Mouse (Mus musculus) forebrain, postnatal 0 days (tissue): ENCODE measurements at regions not wholly inside any gene's neighbourhood (a gene's known extent, or its start where the extent isn't known, plus 50 kb on each side); places are given as distances from the start of the nearest gene placed in this dataset.
A peak's percentile ranks its signal among the peaks of the same experiment; 100 is the strongest.

Source experiments
- ATAC-seq: fragments of 200-750 bp; cut with Nextera tagmentation; 2 replicates; pipeline ENCODE4 v1.8.0; 2017; ENCODE audit warnings: mild to moderate bottlenecking, moderate library complexity
- DNase-seq: peaks from one replicate; pipeline ENCODE4 v3.0.0-alpha.2; 2015
- H3K27ac ChIP-seq: fragments of 300-500 bp; sonication (generic); 2 replicates; pipeline ENCODE4 v1.5.1; 2014; ENCODE audit warnings: low read depth, mild to moderate bottlenecking, antibody characterized with exemption, low read length, moderate library complexity, mixed read lengths
- H3K27me3 ChIP-seq: fragments of 300-500 bp; sonication (generic); 2 replicates; pipeline ENCODE4 v1.6.1; 2014; ENCODE audit warnings: mild to moderate bottlenecking, low read length, mixed read lengths; ENCODE audit not compliant: insufficient read depth
- H3K36me3 ChIP-seq: fragments of 300-500 bp; sonication (generic); 2 replicates; pipeline ENCODE4 v1.6.1; 2014; ENCODE audit warnings: mild to moderate bottlenecking, moderate library complexity; ENCODE audit not compliant: insufficient read depth
- H3K4me1 ChIP-seq: fragments of 300-500 bp; sonication (generic); 2 replicates; pipeline ENCODE4 v1.6.1; 2014; ENCODE audit warnings: antibody characterized with exemption; ENCODE audit not compliant: insufficient read depth
- H3K4me2 ChIP-seq: fragments of 300-500 bp; sonication (generic); 2 replicates; pipeline ENCODE4 v1.6.1; 2014; ENCODE audit warnings: low read depth, mild to moderate bottlenecking, moderate library complexity
- H3K4me3 ChIP-seq: fragments of 300-500 bp; sonication (generic); 2 replicates; pipeline ENCODE4 v1.5.1; 2014; ENCODE audit warnings: low read depth, low read length, mixed read lengths
- H3K9ac ChIP-seq: fragments of 300-500 bp; sonication (generic); 2 replicates; pipeline ENCODE4 v1.6.1; 2014; ENCODE audit warnings: mild to moderate bottlenecking
- H3K9me3 ChIP-seq: fragments of 300-500 bp; sonication (generic); 2 replicates; pipeline ENCODE4 v1.6.1; 2016; ENCODE audit warnings: low read length
- CTCF ChIP-seq: sonication (generic); IDR thresholded peaks from 2 replicates; pipeline ENCODE4 v1.5.1; 2016; ENCODE audit warnings: antibody characterized with exemption, control low read depth, low read depth
- WGBS: fragments of 180-500 bp; shearing (Covaris S2); extraction: QIAGEN DNeasy Blood & Tissue Kit; methylation state at CpG from one replicate; pipeline ENCODE4 v1.1.7; 2014; 5-methylcytosine and 5-hydroxymethylcytosine counted together

GRCm38 (mm10) chr13:44312237-44312636 is 417.0 kb upstream of the Jarid2 start:
- H3K4me2 ChIP-seq = no peak overlapping the region
- H3K36me3 ChIP-seq = no peaks in the 10 kb centered on the region
- H3K4me3 ChIP-seq = no peak overlapping the region
- H3K27me3 ChIP-seq = no peaks in the 10 kb centered on the region
- H3K27ac ChIP-seq = no peak overlapping the region
- TF ChIP-seq CTCF = no peak
- no peaks in the 10 kb centered on the region for H3K4me1 ChIP-seq
- ATAC-seq = 0 out of 2 replicates have a peak, but pooled peaks have one; percentile 14
- no peak overlapping the region for H3K9ac ChIP-seq
- H3K9me3 ChIP-seq = no peaks in the 10 kb centered on the region
- WGBS = 85% methylated on average over 6 of the region's 6 CpGs
- DNase-seq = no peak

GRCm38 (mm10) chr13:44316747-44317446 is 412.4 kb upstream of the Jarid2 start:
- Histone ChIP-seq H3K27me3 (no peaks in the 10 kb centered on the region), H3K4me1 (no peaks in the 10 kb centered on the region), H3K27ac (no peak overlapping the region), H3K9me3 (no peaks in the 10 kb centered on the region), H3K36me3 (no peaks in the 10 kb centered on the region), H3K4me2 (no peak overlapping the region), H3K4me3 (no peak overlapping the region), H3K9ac (no peak overlapping the region)
- TF ChIP-seq CTCF = no peak
- DNase-seq (no peak), ATAC-seq (no peak)
- WGBS = 63% methylated on average over 13 of the region's 13 CpGs

- TF ChIP-seq CTCF = no peak
- no peak overlapping the region for H3K27ac ChIP-seq
- H3K36me3 ChIP-seq = no peaks in the 10 kb centered on the region
- no peak overlapping the region for H3K4me3 ChIP-seq
- H3K4me2 ChIP-seq = no peak overlapping the region
- H3K9me3 ChIP-seq = no peaks in the 10 kb centered on the region
- ATAC-seq (no peak), DNase-seq (no peak)
- no peaks in the 10 kb centered on the region for H3K27me3 ChIP-seq
- 63% methylated on average over 8 of the region's 8 CpGs for WGBS
- no peaks in the 10 kb centered on the region for H3K4me1 ChIP-seq
- H3K9ac ChIP-seq = no peak overlapping the region
Measured at GRCm38 (mm10) chr13:44317596-44317995, 411.7 kb upstream of the Jarid2 start.

GRCm38 (mm10) chr13:44319101-44319500 is 410.2 kb upstream of the Jarid2 start:
- DNase-seq (peak; percentile 64), ATAC-seq (peak; percentile 83)
- Histone ChIP-seq H3K9ac (no peak overlapping the region), H3K4me1 (no peaks in the 10 kb centered on the region), H3K9me3 (no peaks in the 10 kb centered on the region), H3K27me3 (no peaks in the 10 kb centered on the region), H3K4me2 (no peak overlapping the region), H3K36me3 (no peaks in the 10 kb centered on the region), H3K27ac (no peak overlapping the region), H3K4me3 (no peak overlapping the region)
- TF ChIP-seq CTCF = no peak
- 64% methylated on average over 9 of the region's 9 CpGs for WGBS

- no peak overlapping the region for H3K4me3 ChIP-seq
- WGBS = 89% methylated on average over 9 of the region's 9 CpGs
Measured at GRCm38 (mm10) chr13:44319511-44319910, 409.8 kb upstream of the Jarid2 start.

GRCm38 (mm10) chr13:44320311-44320710 is 409.0 kb upstream of the Jarid2 start:
- Histone ChIP-seq H3K36me3 (no peaks in the 10 kb centered on the region), H3K27me3 (no peaks in the 10 kb centered on the region), H3K4me2 (no peak overlapping the region), H3K4me1 (no peaks in the 10 kb centered on the region), H3K4me3 (no peak overlapping the region), H3K27ac (no peak overlapping the region), H3K9me3 (no peaks in the 10 kb centered on the region), H3K9ac (no peak overlapping the region)
- ATAC-seq (no peak), DNase-seq (no peak)
- WGBS = 90% methylated on average over 4 of the region's 4 CpGs
- TF ChIP-seq CTCF = no peak

More at GRCm38 (mm10) chr13:44319511-44319910, 409.8 kb upstream of the Jarid2 start:
- Histone ChIP-seq H3K4me1 (no peaks in the 10 kb centered on the region), H3K36me3 (no peaks in the 10 kb centered on the region), H3K27me3 (no peaks in the 10 kb centered on the region), H3K9me3 (no peaks in the 10 kb centered on the region), H3K4me2 (no peak overlapping the region), H3K27ac (no peak overlapping the region), H3K9ac (no peak overlapping the region)
- DNase-seq (no peak), ATAC-seq (no peak)
- no peak for TF ChIP-seq CTCF

GRCm38 (mm10) chr13:44321009-44321596 is 408.2 kb upstream of the Jarid2 start:
- Histone ChIP-seq H3K9ac (no peak overlapping the region), H3K4me3 (no peak overlapping the region), H3K27ac (no peak overlapping the region), H3K4me1 (no peaks in the 10 kb centered on the region), H3K9me3 (no peaks in the 10 kb centered on the region), H3K36me3 (no peaks in the 10 kb centered on the region), H3K27me3 (no peaks in the 10 kb centered on the region), H3K4me2 (no peak overlapping the region)
- WGBS = 82% methylated on average over 16 of the region's 16 CpGs
- ATAC-seq = no peak
- no peak for DNase-seq
- TF ChIP-seq CTCF = no peak
